Mouse (Mus musculus): ENCODE data around the gene Scgn.

The Scgn gene

GRCm38 (mm10) chr13:23938699-23939098, 52.3 kb downstream of the Scgn start:
- DNase-seq (ENCODE audit: low read depth, low spot score), result no peak

DNA sequence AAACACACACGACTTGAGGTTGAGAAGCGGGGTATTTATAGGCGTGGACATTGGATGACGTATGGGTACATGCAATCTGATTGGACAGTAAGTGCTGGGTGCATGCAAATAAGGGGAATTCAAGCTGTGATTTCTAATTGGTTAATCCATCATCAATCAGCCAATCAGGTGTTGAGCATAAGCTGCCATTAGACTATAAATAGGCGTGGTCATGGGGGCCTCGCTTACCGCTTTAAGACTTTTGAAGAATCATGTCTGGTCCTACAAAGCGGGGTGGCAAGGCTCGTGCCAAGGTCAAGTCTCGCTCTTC, 56.8 kb downstream of the Scgn start, which contains the start of gene Hist1h2aa:
TSS of gene Hist1h2aa (plus strand) at position 252 of the 310 bp plus-strand sequence.
- DNase-seq (ENCODE audit: low read depth, low spot score), result no peak

- DNase-seq (ENCODE audit: low read depth, low spot score), result no peak
These were observed 57.4 kb downstream of the Scgn start, which contains the start of gene Hist1h2ba for GRCm38 (mm10) chr13:23933421-23934210. Hist1h2ba (minus strand) TSS chr13:23934156.

DNA sequence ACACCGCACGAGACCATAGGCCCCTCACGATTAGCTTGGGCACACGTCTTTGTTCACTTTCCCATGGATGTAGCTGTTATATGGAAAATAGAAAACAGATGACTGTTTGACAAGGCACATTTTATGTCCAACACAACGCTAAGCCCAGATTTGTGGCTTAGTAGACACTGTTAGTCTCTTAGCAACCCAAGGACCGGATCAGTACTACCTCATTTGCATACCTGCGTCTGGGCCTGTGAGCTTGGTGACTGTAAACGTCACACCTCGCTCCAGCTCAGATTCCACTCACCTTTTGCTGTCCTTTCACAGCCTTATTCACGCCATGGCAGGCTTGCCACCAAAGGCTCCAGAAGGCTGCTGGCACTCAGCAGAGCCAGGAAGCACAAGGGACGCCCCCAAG, 60.1 kb downstream of the Scgn start:
- no peak for DNase-seq (ENCODE audit: low read depth, low spot score)

- DNase-seq (ENCODE audit: low read depth, low spot score), result no peak
These were observed 60.6 kb downstream of the Scgn start for GRCm38 (mm10) chr13:23930461-23930860.

DNA sequence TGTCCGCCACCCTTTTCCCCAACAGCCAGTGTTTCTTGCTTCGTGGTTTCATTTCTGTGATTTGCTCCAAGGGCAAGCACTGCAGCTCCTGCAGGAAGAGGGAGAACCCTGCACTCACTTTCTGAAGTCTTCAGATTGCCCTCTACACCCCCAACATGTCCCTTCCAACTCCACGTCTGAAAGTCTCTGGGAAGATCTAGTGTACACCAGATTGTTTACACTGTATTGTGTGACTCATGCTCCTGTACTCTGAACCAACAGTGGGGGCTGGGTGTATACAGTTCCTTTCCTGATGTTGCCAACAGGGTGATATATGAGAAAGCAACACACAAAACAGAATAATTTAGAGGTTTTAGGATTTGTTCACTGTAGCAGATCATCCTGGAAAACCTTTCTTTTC, 62.4 kb downstream of the Scgn start:
- no peak for DNase-seq (ENCODE audit: low read depth, low spot score)

GRCm38 (mm10) chr13:23925792-23926191, 65.2 kb downstream of the Scgn start:
- DNase-seq (ENCODE audit: low read depth, low spot score), result no peak

GRCm38 (mm10) chr13:23917674-23918073, 73.3 kb downstream of the Scgn start:
- DNase-seq (ENCODE audit: low read depth, low spot score), result no peak

DNA sequence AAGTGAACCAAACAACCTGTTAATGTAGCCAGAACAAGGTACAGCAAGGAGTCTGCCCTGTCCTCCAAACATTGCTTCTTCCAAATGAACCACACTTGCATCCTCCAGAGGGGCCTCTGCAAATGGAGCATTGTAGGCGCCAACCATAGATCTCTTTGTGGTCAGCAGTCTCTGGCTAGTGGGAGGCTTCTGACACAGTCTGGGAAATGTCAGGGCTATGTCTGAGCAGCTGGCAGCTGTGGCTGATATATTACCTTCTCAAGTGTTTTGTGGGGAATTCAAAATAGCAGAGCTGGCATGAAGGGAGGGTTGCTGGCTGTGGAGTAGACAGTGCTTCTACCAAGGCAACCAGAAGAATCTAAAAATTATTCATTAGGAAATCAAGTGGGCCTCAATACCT, 74.9 kb downstream of the Scgn start:
- DNase-seq (ENCODE audit: low read depth, low spot score), result no peak

DNA sequence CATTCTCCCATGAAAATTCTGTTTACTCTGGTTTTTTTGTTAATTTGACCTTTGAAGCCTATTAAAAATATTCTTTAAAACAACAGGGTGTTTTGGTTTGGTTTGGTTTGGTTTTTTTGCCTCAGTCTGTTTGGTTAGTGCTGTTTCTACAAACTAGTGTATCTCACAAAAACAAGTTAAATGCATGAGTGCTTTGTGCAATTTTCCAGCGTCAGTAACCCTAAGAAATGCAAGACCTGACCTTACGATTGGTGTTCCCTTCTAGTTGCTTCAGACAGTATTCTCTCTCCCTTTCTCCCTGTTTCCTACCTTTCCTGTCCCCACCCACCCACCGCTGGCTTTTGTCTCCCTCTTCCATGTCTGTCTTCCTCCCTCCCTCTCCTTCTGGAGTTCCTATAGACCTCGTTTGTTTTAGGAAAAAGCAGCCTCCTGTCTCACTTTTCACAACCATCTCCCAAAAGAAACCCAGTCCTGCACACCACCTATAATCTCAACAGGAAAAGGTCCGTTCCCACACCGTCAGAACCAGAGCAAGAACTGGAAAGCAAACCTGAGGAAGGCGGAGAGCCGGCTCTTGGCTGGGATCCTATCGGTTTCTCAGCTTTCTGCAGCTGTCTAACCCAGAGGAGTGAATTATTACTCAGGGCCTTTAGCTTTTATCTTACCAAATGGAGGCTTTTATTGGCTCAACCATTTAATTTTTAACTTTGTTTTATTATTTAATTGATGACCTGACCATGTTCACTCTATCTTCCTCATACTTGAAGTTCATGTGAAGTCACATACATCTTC, 76.4 kb downstream of the Scgn start, which contains the start of gene Slc17a4:
TSS of gene Slc17a4 (minus strand) at position 634 of the 792 bp plus-strand sequence.
- DNase-seq (ENCODE audit: low read depth, low spot score), result no peak

GRCm38 (mm10) chr13:23913791-23914306, 77.2 kb downstream of the Scgn start:
- no peak for DNase-seq (ENCODE audit: low read depth, low spot score)

DNA sequence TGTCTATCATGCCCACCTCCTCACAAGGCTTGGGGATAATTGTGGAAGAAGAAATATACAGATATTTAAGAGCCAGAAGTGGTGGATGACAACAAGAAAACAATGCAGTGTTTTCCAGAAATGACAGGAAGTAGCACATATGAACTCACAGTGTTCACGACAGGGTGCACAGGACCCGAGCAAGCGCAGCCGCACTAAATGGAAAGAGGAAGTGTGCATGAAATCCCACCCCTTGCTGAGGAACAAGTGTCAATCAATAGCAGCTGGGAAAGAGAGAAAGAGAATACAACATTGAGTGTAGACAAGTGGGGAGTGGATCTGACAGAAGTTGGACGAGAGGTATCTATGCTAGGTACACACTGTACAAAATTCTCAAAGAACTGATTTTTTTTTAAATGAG, 79.7 kb downstream of the Scgn start:
- no peak for DNase-seq (ENCODE audit: low read depth, low spot score)

GRCm38 (mm10) chr13:23910121-23910520, 80.9 kb downstream of the Scgn start:
- no peak for DNase-seq (ENCODE audit: low read depth, low spot score)

- no peak for DNase-seq (ENCODE audit: low read depth, low spot score)
These were observed 84.1 kb downstream of the Scgn start for GRCm38 (mm10) chr13:23906906-23907305.
